Mouse (Mus musculus) cerebellum, adult 2 months (tissue): ENCODE data around the gene Spef2. TPM values are rescaled to one million over a fixed set of nuclear protein-coding genes. Genes with fewer than 3 reads are reported as not detected.

Experiments used
- DNase-seq, 2 experiments: peaks; one replicate each; pipeline ENCODE4 v3.0.0; 2021
- H3K27ac ChIP-seq: fragments of 200-500 bp; 2 replicates; pipeline ENCODE4 v1.5.1; 2012; ENCODE audit warnings: low read length, control low read depth, inconsistent platforms; ENCODE audit not compliant: insufficient read depth
- H3K27me3 ChIP-seq: fragments of 200-500 bp; 2 replicates; pipeline ENCODE4 v1.6.1; 2012; ENCODE audit warnings: inconsistent platforms, mild to moderate bottlenecking, low read length, moderate library complexity; ENCODE audit not compliant: control insufficient read depth, insufficient read depth
- H3K4me1 ChIP-seq: fragments of 200-500 bp; 2 replicates; pipeline ENCODE4 v1.6.1; 2011; ENCODE audit warnings: low read length; ENCODE audit not compliant: control insufficient read depth, insufficient read depth
- H3K4me3 ChIP-seq: fragments of 200-500 bp; replicated peaks from 2 replicates; pipeline ENCODE3; 2011; ENCODE audit warnings: mild to moderate bottlenecking, low read depth, low read length, control low read depth; ENCODE audit not compliant: insufficient read depth
- CTCF ChIP-seq: fragments of 200-500 bp; IDR thresholded peaks from 2 replicates; pipeline ENCODE4 v1.5.1; 2011; ENCODE audit warnings: low read depth, mild to moderate bottlenecking, control low read depth, low read length, moderate library complexity, borderline replicate concordance; ENCODE audit not compliant: insufficient read depth
- POLR2A ChIP-seq: fragments of 200-500 bp; IDR thresholded peaks from 2 replicates; pipeline ENCODE4 v1.6.1; 2011; ENCODE audit warnings: low read length, control low read depth, borderline replicate concordance; ENCODE audit not compliant: insufficient read depth
- WGBS: fragments of 180-500 bp; shearing (Covaris S2); methylation state at CpG from one replicate; pipeline ENCODE4 v1.1.7; 2018; 5-methylcytosine and 5-hydroxymethylcytosine counted together
- polyA plus RNA-seq: library from polyadenylated mRNA; depleted of rRNA; stranded (reverse); fragments of >200 nt; gene quantifications from 2 replicates; pipeline ENCODE4 v1.2.3, GENCODE M21; 2012; rRNA removed

Spef2 gene
- polyA plus RNA-seq, 1 experiment: 0.75 TPM

DNA sequence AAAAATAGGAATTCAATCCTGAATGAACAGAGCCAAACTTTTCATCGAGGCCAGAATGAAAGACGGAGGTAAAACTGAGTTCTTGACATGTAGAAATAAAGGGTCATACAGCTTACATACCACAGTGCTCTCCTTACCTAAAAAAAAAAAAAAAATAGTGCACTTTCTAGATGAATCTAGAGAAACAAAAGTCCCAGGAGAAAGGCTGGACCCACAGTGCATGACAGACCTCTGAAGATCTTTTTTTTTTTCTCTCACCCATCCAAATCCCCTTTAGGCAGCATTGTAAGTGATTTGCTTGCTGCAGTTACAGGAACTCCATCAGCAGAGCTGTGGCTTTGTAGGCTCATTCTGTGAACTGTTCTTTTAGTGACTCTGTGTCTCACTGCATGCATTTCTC lies 199.7 kb downstream of the Spef2 start:
- DNase-seq: no peak
- Histone ChIP-seq H3K4me3 (no peak overlapping the region), H3K27ac (no peak overlapping the region), H3K27me3 (no peaks in the 10 kb centered on the region), H3K4me1 (no peaks in the 10 kb centered on the region)
- WGBS: 96% methylated on average over 2 of the region's 2 CpGs
- TF ChIP-seq POLR2A (no peak), CTCF (no peak)

DNA sequence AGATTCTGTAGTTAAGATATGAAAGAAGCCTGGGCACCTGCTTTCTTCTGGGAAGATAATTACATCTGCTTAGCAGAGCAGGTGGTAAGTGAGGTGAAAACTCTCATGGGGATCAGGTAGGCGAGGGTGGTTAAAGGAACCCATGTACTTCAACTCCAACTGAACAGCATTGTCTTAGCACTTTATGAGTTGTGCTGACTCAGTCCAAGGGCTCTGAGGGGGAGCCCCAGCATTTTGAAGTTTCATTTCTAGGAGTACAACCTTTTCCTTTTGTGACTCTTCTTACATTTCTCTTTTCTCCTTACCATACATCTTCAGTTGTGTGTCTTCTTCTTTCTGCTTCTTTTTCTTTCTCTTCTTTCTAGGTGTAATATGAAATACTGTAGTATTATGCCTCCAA lies 213.5 kb downstream of the Spef2 start:
- no peak for DNase-seq
- Histone ChIP-seq H3K4me3 (no peak overlapping the region), H3K4me1 (no peaks in the 10 kb centered on the region), H3K27me3 (no peaks in the 10 kb centered on the region), H3K27ac (no peak overlapping the region)
- 79% methylated on average over 1 of the region's 1 CpGs for WGBS
- TF ChIP-seq POLR2A (no peak), CTCF (no peak)

DNA sequence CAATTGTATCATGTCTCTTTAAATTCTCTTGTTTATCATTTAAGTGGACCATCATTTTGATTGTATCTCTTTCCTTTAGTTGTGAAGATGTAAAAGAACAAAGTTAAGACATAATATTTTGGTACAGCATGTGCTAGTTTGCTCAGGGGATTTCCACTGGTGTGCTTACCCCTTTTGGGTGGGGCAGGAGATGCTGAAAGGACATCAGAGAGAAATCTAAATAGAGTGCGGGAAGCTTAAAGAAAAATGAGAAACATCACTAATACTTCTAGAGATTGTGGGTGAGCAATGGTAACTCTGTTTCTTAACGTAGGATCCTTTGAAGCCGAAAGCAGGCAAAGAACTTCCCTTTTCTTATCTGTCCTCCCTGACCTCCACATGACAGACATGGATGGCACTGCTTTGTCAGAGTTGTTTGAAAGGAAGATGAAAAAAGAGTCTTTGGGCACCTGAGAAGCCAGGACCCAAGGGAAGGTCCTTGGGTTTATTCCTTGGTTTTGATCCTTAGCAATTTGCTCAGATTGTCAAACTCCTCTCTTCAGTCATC lies 215.2 kb downstream of the Spef2 start:
- Histone ChIP-seq H3K27me3 (no peaks in the 10 kb centered on the region), H3K27ac (no peak overlapping the region), H3K4me1 (no peaks in the 10 kb centered on the region), H3K4me3 (no peak overlapping the region)
- DNase-seq: no peak
- TF ChIP-seq POLR2A: no peak
- WGBS: 90% methylated on average over 3 of the region's 3 CpGs

DNA sequence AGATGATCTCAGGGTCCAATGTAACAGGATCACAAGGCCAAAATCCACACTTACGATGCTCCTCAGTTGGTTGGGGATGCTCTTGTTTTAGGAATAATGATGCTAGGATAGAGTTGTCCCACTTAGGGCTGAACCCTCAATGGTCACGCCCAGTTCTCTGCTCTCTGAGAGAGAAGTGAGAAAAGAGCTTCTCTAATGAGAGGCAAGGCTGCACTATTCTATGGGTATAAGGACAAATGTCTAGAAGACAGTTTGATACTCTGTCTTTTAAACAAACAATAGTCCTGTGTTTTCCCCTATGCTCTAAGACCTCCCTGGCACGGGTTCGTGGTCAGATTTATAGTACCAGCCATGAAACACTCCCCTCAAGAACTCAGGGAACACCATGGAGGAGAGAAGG lies 218.6 kb downstream of the Spef2 start, which contains the start of gene Il7r:
TSS of gene Il7r (minus strand) at position 101 of the 400 bp plus-strand sequence.
- Histone ChIP-seq H3K27ac (no peak within 1 kb of the TSS), H3K27me3 (no peaks in the 10 kb centered on the region), H3K4me1 (no peaks in the 10 kb centered on the region), H3K4me3 (no peak within 1 kb of the TSS)
- whole genome bisulfite sequencing: 84% methylated on average over 4 of the region's 4 CpGs
- no peak for DNase-seq
- no peak for TF ChIP-seq POLR2A

DNA sequence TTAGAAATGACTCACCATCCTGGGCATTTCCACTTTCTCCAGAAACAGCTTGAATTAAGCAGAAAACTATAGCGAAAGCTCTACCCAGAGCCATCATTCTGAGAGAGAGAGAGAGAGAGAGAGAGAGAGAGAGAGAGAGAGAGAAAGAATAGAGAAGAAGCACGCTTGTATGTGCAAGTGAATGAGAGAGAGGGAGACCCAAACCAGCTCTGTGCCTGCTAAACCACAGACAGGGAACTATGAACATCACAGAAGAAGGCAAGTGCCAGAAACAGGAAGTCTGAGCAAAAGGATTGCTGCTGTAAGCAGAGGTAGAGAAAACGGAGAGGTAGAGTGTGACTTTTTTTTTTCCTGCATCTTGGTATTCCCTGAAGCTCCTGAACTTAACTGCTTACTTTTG lies 219.0 kb downstream of the Spef2 start:
- no peak for DNase-seq
- WGBS: 80% methylated on average over 3 of the region's 3 CpGs
- H3K4me1 ChIP-seq: no peaks in the 10 kb centered on the region
- TF ChIP-seq CTCF: no peak
- TF ChIP-seq POLR2A: no peak
- H3K27me3 ChIP-seq: no peaks in the 10 kb centered on the region
- no peak overlapping the region for H3K27ac ChIP-seq
- no peak overlapping the region for H3K4me3 ChIP-seq

Other genes with a start within 250 kb of the Spef2 start
- gene Il7r, start 218.7 kb downstream of the Spef2 start, polyA plus RNA-seq: 0.10 and 0.11 TPM in 2 replicates